Mouse (Mus musculus): ENCODE measurements around the gene Kif17.

Gene Kif17

DNA sequence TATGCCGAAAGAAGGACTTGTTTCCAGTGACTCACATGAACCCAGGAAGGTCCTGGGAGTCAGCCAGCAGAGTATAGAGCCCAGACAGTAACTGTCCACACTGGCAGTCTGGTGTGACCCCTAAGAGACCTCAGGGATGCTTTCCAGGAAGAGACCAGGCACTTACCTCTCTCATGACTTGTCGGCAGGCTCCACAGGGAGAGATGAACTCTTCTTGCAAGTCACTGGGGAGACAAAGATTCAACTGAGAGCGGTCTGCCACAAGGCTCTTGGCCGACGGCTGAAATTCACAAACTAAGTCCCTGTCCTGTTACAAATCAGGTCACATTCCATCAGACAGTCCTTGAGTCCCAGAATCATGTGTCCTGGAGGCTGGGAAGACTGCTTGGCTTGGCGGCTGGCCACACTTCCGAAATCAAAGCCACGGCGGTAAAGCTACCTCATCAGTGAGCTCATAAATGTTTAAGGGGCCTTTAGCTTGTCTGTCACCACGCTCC lies 93.2 kb downstream of the Kif17 start:
- peak; percentile 64 to 66 for DNase-seq

GRCm38 (mm10) chr4:138344891-138345545 lies 94.8 kb downstream of the Kif17 start:
- peak in 1 of 2 experiments; percentile 43 for DNase-seq

- no peak for DNase-seq
Observed at GRCm38 (mm10) chr4:138347280-138347679, 97.0 kb downstream of the Kif17 start.

DNA sequence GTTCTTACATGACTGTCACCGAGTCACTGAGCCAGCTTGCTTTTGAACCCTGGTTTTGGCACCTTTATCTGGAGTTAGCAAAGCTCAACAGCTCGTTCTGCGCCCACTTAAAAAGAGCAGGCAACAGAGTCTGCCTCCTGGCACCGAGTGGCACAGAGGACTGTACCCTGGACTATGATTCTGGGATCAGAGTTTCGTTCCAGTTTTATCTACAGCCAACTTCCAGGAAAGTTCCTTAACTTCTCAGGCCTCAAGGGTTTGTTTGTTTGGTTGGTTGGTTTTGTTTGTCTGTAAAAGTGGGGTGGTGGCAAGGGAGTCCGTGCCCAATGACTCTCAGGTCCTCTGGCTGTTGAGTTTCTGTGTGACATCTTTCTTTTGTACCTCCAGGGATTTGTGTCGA lies 98.5 kb downstream of the Kif17 start:
- no peak for DNase-seq
